Mouse (Mus musculus) lung, postnatal 14 days (tissue): ENCODE results near the gene Catsper4.
"Not testable (repeated sequence)": the region's sequence is repeated elsewhere in the genome, so short reads cannot be mapped to it uniquely, and the experiment has no call there.

Source experiments
- DNase-seq: peaks from one replicate; pipeline ENCODE4 v3.0.0; 2021

Catsper4 gene

GRCm38 (mm10) chr4:134227194-134227593, at the start of gene Catsper4:
Gene Catsper4 (minus strand): TSS chr4:134227383.
- DNase-seq = no peak

GRCm38 (mm10) chr4:134273417-134274345, 46.5 kb upstream of the Catsper4 start:
- no peak for DNase-seq

- DNase-seq = no peak
Observed at GRCm38 (mm10) chr4:134272731-134273416, 45.7 kb upstream of the Catsper4 start.

GRCm38 (mm10) chr4:134271979-134272378, 44.8 kb upstream of the Catsper4 start:
- DNase-seq = no peak

GRCm38 (mm10) chr4:134269622-134270021, 42.4 kb upstream of the Catsper4 start:
- DNase-seq = not testable (repeated sequence)

DNA sequence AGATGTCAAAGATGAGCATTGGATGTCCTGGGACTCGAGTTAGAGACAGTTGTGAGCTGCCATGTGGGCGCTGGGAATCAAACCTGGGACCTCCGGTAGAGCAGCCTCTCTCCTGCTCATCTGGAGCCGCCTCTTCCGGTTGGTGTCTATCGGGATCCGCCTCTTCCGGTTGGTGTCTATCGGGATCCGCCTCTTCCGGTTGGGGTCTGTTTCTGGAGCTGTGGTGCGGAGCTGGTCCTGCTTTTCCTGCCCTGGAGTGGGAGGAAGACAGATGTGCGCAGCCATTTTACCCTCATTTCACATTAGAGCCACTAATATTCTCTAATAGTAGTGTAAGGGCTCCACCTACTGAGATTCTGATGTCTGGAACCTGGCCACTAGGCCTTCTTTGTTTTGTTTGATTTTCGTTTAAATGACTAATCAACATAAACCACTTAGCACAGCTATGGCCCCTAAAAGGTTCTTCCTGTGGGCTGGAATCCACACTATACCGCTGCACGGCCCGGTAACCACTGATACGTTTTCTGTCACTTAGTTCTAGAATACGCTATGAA, 41.0 kb upstream of the Catsper4 start:
- no peak for DNase-seq

GRCm38 (mm10) chr4:134265860-134266585, 38.8 kb upstream of the Catsper4 start:
- no peak for DNase-seq

DNA sequence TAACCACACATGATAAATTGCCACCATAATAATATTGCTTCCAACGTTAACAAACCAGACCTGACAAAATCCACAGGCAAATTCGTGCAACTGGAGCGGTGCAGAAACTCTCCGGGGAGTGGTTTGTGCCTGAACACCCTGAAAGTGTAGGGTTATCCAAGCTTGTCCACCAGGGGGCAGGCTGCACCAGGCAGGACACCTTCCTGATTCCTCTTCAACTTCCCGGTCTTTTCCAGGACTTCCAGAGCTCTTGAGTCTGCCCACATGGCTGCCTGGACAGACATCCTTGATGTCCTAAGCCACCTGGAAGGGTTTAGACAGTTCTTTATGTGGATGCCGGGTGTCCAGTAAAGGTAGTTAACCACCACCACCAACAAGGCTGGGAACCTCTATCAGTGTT, 36.0 kb upstream of the Catsper4 start:
- DNase-seq = peak; percentile 83

- peak; percentile 56 for DNase-seq
Observed at GRCm38 (mm10) chr4:134258354-134258753, 31.2 kb upstream of the Catsper4 start.

GRCm38 (mm10) chr4:134257198-134258009, 30.2 kb upstream of the Catsper4 start:
- DNase-seq = peak; percentile 11

DNA sequence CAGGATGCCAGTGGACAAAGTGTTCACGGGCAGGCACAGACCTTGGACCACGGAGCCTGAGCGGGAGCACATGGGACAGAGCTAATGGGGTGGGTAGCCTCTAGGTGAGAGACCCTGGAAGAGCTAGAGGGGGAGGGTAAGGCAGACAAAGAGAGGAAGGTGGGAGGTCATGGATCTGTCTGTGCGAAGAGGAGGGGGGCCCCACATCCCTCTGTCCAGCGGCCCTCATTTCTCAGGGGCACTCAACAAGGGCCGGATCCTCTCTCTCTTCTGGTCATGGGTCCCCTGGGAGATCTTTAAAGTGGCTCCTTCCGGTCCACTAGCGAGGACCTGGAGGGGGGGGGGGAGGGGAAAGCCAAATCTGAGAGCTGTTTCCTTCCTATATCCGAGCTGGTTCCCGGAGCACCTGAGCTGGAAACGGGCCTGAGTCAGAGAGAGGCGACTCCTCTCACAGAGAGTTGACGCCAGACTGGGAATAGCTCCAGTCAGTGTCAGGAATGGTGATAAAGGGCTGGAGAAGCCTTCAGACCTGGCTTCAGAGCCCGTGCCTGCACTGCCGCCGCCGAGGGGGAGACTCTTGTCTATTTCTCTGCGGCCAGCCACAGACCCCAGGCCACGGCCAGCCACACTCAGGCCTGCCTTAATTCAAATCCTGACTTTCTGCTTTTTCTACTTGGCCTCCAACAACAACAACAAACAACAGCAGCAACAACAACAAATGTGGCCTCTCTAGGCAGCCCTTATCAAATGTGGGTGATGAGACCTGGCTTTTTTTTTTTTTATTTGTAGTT, 29.4 kb upstream of the Catsper4 start:
- DNase-seq = no peak

GRCm38 (mm10) chr4:134255854-134256253, 28.7 kb upstream of the Catsper4 start:
- peak; percentile 15 for DNase-seq

GRCm38 (mm10) chr4:134254835-134255234, 27.7 kb upstream of the Catsper4 start:
- DNase-seq = no peak

DNA sequence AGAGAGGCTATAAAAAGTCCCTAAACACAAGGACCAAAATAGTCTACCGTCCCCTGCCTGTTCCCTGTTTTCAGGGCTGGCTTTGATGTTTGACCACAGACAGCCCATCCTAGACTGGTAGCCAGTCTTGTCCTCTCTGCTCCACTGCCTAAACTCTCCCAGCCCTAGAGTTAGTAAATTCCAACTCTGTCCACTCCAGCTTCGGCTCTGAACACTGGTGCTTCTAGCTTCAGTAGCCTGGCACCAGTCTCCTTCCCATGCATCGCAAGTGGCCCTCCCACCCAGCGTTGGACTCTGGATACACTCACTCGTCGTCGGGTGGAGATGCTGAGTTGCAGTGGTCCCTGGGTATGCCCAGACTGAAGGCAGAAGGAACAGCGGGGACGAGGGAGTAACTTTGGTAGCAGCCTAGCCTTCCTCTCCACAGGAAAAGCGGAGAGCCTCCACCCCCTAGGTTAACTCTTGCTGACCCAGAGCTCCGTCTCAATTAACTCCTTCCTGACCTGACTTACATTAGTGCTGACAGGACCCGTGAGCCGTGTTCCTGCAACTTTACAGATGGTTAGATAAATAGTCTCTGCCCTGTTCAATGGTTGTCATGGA, 26.6 kb upstream of the Catsper4 start, which contains the start of gene Grrp1:
TSS of gene Grrp1 (minus strand) at position 385 of the 603 bp plus-strand sequence.
- DNase-seq = no peak

DNA sequence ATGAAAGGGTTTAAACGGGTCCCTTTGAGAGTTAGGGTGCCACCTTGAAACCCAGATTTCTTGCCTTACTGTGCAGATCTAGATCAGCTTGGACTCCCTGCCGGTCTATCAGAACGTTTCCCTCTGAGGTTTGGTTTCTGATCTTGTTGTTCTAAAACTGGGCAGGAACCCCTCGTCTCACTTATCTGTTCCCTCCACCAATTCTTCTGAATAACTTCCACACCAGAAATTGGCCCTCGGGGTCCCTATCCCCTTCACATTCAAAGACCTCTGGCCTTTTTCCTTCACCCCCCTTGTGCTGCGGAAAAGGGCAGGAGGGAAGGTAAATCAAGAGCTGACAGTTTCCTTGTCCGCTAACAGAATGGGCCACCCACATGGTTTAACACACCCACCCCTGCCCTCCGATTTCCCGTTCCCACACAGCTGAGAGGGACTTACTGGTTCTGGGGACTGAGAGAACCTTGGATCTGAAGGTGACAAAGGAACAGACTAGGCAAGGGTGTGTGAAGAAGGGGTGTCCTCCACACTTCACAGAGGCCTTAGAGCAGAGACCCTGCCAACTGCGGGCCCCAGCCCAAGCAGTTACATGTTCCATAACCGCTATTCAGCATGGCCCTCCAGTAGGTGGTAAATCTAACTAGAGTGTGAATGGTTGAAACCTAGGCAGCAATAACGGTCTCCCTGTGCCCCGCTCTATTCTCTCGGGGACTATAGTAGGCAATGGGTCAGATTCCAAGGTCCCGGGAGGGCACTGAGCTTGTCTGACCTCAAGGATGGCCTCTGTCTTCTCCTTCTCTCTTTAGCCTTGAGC, 25.9 kb upstream of the Catsper4 start:
- DNase-seq = no peak

- no peak for DNase-seq
Observed at GRCm38 (mm10) chr4:134252131-134252910, 25.1 kb upstream of the Catsper4 start.

- no peak for DNase-seq
Observed at GRCm38 (mm10) chr4:134251241-134252130, 24.3 kb upstream of the Catsper4 start.

DNA sequence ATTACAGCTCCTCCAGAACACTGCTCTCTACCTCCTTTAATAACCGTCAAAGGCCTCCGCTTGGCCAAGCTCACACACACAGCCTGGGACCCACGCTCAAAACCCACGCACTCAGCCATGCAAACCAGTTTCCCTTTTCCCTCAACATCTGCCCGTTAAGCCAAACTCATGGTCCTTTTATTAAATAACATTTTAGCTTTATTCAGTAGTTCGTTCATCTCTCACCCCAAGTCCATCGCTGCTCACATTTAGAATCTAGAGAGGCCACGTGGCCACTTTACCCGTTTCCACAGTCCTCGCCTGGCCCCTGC, 23.7 kb upstream of the Catsper4 start:
- DNase-seq = no peak
